Mouse (Mus musculus) lung, embryonic 14.5 days (tissue): ENCODE results near the gene Hfe. TPM values are rescaled to one million over a fixed set of nuclear protein-coding genes. Genes with fewer than 3 reads are reported as not detected.

ENCODE experiments used
- ATAC-seq: fragments of 200-750 bp; cut with Nextera tagmentation; 2 replicates; pipeline ENCODE4 v1.8.0; 2017; ENCODE audit warnings: mild to moderate bottlenecking, moderate TSS enrichment, moderate library complexity; ENCODE audit not compliant: insufficient read depth
- DNase-seq: peaks from one replicate; pipeline ENCODE4 v3.0.0-alpha.2; 2015
- H3K27ac ChIP-seq: fragments of 300-500 bp; sonication (generic); 2 replicates; pipeline ENCODE4 v1.5.1; 2014; ENCODE audit warnings: low read depth, mild to moderate bottlenecking, moderate library complexity
- H3K27me3 ChIP-seq: fragments of 300-500 bp; sonication (generic); 2 replicates; pipeline ENCODE4 v1.6.1; 2014; ENCODE audit warnings: low read length, control low read depth; ENCODE audit not compliant: insufficient read depth
- H3K36me3 ChIP-seq: fragments of 300-500 bp; sonication (generic); 2 replicates; pipeline ENCODE4 v1.6.1; 2014; ENCODE audit warnings: control low read depth; ENCODE audit not compliant: insufficient read depth
- H3K4me1 ChIP-seq: fragments of 300-500 bp; sonication (generic); 2 replicates; pipeline ENCODE4 v1.6.1; 2014; ENCODE audit warnings: antibody characterized with exemption, control low read depth; ENCODE audit not compliant: insufficient read depth
- H3K4me2 ChIP-seq: fragments of 300-500 bp; sonication (generic); 2 replicates; pipeline ENCODE4 v1.6.1; 2014; ENCODE audit warnings: mild to moderate bottlenecking
- H3K4me3 ChIP-seq: fragments of 300-500 bp; sonication (generic); 2 replicates; pipeline ENCODE4 v1.5.1; 2014; ENCODE audit warnings: low read depth, low read length
- H3K9ac ChIP-seq: fragments of 300-500 bp; sonication (generic); 2 replicates; pipeline ENCODE4 v1.6.1; 2014
- H3K9me3 ChIP-seq: fragments of 300-500 bp; sonication (generic); 2 replicates; pipeline ENCODE4 v1.6.1; 2016; ENCODE audit warnings: low read depth, low read length, control low read depth
- CTCF ChIP-seq: IDR thresholded peaks from 2 replicates; pipeline ENCODE4 v1.5.1; 2016; ENCODE audit warnings: antibody characterized with exemption, low read depth
- WGBS: fragments of 180-500 bp; shearing (Covaris S2); extraction: QIAGEN DNeasy Blood & Tissue Kit; methylation state at CpG from one replicate; pipeline ENCODE4 v1.1.7; 2014; 5-methylcytosine and 5-hydroxymethylcytosine counted together
- polyA plus RNA-seq: library from polyadenylated mRNA; unstranded; fragments of >200 nt; fragmentation: Nextera tagmentation; extraction: Ambion mirVana; gene quantifications from 2 replicates; pipeline ENCODE4 v1.2.1, GENCODE M21; 2014

Gene Hfe
- polyA plus RNA-seq, 1 experiment from 2014 or later, result 8.4 TPM

DNA sequence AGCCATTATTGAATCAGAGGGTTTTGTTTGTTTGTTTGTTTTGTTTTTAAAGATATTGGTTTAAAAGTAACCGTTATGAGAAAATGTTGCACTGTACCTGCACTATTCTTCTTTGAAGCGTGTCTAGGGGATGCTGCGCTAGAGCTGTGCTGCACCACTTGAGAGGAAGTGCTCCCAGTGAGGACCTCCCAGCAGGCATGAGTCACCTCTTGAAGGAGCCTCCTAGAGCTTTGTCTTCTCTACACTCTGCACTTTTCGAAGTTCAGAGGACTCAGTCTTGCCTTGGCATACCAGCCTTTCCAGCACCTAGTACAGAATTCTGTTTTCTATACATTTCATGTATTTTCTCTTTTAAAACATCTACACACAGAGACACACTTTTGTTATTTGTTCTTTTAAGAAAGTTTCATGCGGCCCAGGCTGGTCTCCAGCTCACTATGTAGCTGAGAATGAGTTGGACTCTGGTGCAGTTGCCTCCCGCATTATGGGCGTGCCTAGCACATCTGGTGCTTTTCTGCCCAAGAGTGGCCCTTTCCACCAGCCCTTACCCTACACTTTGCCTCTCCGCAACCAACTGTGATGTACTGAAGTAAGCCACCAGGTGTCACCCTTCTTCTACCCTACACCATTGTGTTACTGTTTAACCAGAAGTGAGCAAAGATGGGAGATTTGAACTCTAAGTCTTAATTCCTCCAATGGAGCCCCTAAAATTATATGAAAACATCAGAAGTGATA, 9.7 kb downstream of the Hfe start:
- peak; percentile 64 for ATAC-seq
- Histone ChIP-seq H3K36me3 (no peaks in the 10 kb centered on the region), H3K4me1 (no peaks in the 10 kb centered on the region; the same call in 1 of the 2 replicates), H3K27me3 (no peaks in the 10 kb centered on the region), H3K4me3 (no peak overlapping the region), H3K27ac (no peak overlapping the region), H3K4me2 (no peak overlapping the region), H3K9ac (no peak overlapping the region), H3K9me3 (no peaks in the 10 kb centered on the region)
- peak; percentile 87 for TF ChIP-seq CTCF
- 16% methylated on average over 8 of the region's 8 CpGs for WGBS
- peak; percentile 91 for DNase-seq

DNA sequence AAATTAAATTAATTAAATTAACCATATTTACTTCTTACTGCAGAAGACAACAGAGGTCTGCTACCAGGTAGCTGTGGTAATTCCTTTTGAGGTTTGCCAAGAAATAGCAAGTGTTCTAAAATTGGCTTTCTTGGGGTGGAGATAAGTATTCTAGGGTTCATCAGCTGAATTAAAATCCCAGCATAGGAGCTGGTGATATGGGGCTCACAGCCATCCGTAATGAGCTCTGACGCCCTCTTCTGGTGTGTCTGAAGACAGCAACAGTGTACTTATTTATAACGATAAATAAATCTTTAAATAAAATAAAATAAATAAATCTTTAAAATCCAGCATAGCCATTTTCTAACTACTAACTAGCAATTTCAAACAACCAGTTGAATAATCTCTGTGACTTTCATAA, 10.9 kb downstream of the Hfe start:
- Histone ChIP-seq H3K4me3 (no peak overlapping the region), H3K9ac (no peak overlapping the region), H3K4me2 (no peak overlapping the region), H3K36me3 (no peaks in the 10 kb centered on the region), H3K27ac (no peak overlapping the region), H3K9me3 (no peaks in the 10 kb centered on the region), H3K27me3 (no peaks in the 10 kb centered on the region), H3K4me1 (peaks cover 4% of the 10 kb centered on the region; the same call in 1 of the 2 replicates)
- ATAC-seq, result no peak
- TF ChIP-seq CTCF, result no peak; the same call in 1 of the 2 replicates
- no peak for DNase-seq
- WGBS, result 59% methylated on average over 3 of the region's 3 CpGs

DNA sequence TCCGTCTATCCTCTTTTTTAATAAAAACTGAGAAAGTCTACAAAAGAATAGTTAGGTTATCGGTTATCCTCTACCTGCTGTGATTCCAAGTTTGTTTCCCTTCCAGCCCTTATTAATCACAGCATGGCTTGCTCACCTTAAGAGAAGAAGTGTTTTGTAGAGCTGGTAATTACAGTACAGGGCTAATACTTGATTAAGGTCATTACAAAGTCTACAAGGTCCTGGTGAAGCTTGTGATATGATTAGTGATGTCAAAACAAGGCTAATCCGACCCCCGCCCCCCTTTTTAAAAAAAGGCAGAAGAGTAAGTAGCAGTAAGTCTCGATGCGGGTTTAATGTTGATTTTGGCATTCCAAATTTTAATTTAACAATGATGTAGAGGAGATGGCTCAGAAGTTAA, 11.7 kb downstream of the Hfe start:
- Histone ChIP-seq H3K4me3 (no peak overlapping the region), H3K27me3 (no peaks in the 10 kb centered on the region), H3K4me1 (peaks cover 4% of the 10 kb centered on the region; the same call in 1 of the 2 replicates), H3K9me3 (no peaks in the 10 kb centered on the region), H3K9ac (no peak overlapping the region), H3K4me2 (peak overlapping the region; percentile 49), H3K36me3 (no peaks in the 10 kb centered on the region), H3K27ac (peak overlapping the region; percentile 97)
- no peak for TF ChIP-seq CTCF
- no peak for ATAC-seq
- DNase-seq, result no peak
- 53% methylated on average over 6 of the region's 6 CpGs for WGBS

GRCm38 (mm10) chr13:23698300-23698693, 12.4 kb downstream of the Hfe start, which contains the start of gene Hist1h4c:
Gene Hist1h4c (minus strand): TSS chr13:23698454.
- Histone ChIP-seq H3K27ac (peak within 1 kb of the TSS; percentile 97), H3K4me2 (peak within 1 kb of the TSS; percentile 74), H3K4me3 (peak within 1 kb of the TSS; percentile 48), H3K9ac (peak within 1 kb of the TSS; percentile 69), H3K27me3 (no peaks in the 10 kb centered on the region), H3K4me1 (peaks cover 4% of the 10 kb centered on the region; the same call in 1 of the 2 replicates), H3K36me3 (no peaks in the 10 kb centered on the region), H3K9me3 (no peaks in the 10 kb centered on the region)
- DNase-seq (peak; percentile 100), ATAC-seq (peak; percentile 97)
- peak; percentile 33 for TF ChIP-seq CTCF
- whole genome bisulfite sequencing, result under 1% methylated on average over 22 of the region's 22 CpGs

GRCm38 (mm10) chr13:23697491-23698299, 13.0 kb downstream of the Hfe start:
- H3K9me3 ChIP-seq, result no peaks in the 10 kb centered on the region
- H3K4me2 ChIP-seq, result peak overlapping the region; percentile 74
- H3K4me1 ChIP-seq, result peaks cover 4% of the 10 kb centered on the region; the same call in 1 of the 2 replicates
- peak; percentile 77 for TF ChIP-seq CTCF
- H3K9ac ChIP-seq, result peak overlapping the region; percentile 69
- peak overlapping the region; percentile 97 for H3K27ac ChIP-seq
- WGBS, result under 1% methylated on average over 22 of the region's 32 CpGs
- H3K36me3 ChIP-seq, result no peaks in the 10 kb centered on the region
- no peaks in the 10 kb centered on the region for H3K27me3 ChIP-seq
- peak; percentile 93 for DNase-seq
- peak overlapping the region; percentile 48 for H3K4me3 ChIP-seq
- peak; percentile 77 for ATAC-seq

DNA sequence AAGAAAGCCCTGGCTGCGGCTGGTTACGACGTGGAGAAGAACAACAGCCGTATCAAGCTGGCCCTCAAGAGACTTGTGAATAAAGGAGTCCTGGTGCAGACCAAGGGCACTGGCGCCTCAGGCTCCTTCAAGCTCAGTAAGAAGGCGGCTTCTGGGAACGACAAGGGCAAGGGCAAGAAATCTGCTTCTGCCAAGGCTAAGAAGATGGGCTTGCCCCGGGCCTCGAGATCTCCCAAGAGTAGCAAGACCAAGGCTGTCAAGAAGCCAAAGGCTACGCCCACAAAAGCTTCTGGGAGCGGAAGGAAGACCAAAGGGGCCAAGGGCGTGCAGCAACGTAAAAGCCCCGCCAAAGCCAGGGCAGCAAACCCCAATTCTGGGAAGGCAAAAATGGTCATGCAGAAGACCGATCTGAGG, 14.6 kb downstream of the Hfe start:
- 53% methylated on average over 15 of the region's 15 CpGs for WGBS
- Histone ChIP-seq H3K9ac (no peak overlapping the region), H3K27ac (peak overlapping the region; percentile 73)

GRCm38 (mm10) chr13:23695514-23695913, 15.1 kb downstream of the Hfe start, which contains the start of gene Hist1h1t:
Gene Hist1h1t (plus strand): TSS chr13:23695814.
- 47% methylated on average over 13 of the region's 13 CpGs for WGBS
- Histone ChIP-seq H3K27me3 (no peaks in the 10 kb centered on the region), H3K4me1 (peaks cover 4% of the 10 kb centered on the region; the same call in 1 of the 2 replicates), H3K9ac (no peak within 1 kb of the TSS), H3K4me2 (peak within 1 kb of the TSS; percentile 28), H3K36me3 (0 out of 2 replicates have a peak, but pooled peaks cover 4% of the 10 kb centered on the region), H3K9me3 (no peaks in the 10 kb centered on the region), H3K4me3 (no peak within 1 kb of the TSS), H3K27ac (peak within 1 kb of the TSS; percentile 73)
- ATAC-seq (no peak), DNase-seq (no peak)
- TF ChIP-seq CTCF, result no peak

More for the DNA sequence above, 14.6 kb downstream of the Hfe start:
- Histone ChIP-seq H3K9me3 (no peaks in the 10 kb centered on the region), H3K27me3 (no peaks in the 10 kb centered on the region), H3K36me3 (0 out of 2 replicates have a peak, but pooled peaks cover under 1% of the 10 kb centered on the region), H3K4me3 (no peak overlapping the region), H3K4me1 (peaks cover 4% of the 10 kb centered on the region; the same call in 1 of the 2 replicates), H3K4me2 (peak overlapping the region; percentile 28)
- TF ChIP-seq CTCF, result no peak
- DNase-seq (no peak), ATAC-seq (no peak)
